Mouse (Mus musculus): ENCODE data around the gene Klk11.

GRCm38 (mm10) chr7:43810994-43811393 is 36.6 kb downstream of the Klk11 start, which contains the start of gene Klk7:
- no peak for TF ChIP-seq POLR2A (IDR thresholded peaks at IDR 0.05; ENCODE audit: control insufficient read depth, low read depth, low read length)
- no peak for TF ChIP-seq CTCF (IDR thresholded peaks at IDR 0.05; ENCODE audit: control insufficient read depth, insufficient read depth, insufficient replicate concordance, low read depth, low read length)
